Mouse (Mus musculus) granulocyte monocyte progenitor cell, adult 5-6 weeks (primary cell): ENCODE results near the gene Npdc1. TPM values are rescaled to one million over a fixed set of nuclear protein-coding genes. Genes with fewer than 3 reads are reported as not detected.

ENCODE experiments used
- ATAC-seq: replicated peaks from 2 replicates; pipeline ENCODE4 v1.8.0; 2016; ENCODE audit warnings: mild to moderate bottlenecking, moderate TSS enrichment, inconsistent platforms; ENCODE audit not compliant: poor library complexity, severe bottlenecking
- total RNA-seq, 2 experiments: library from RNA; stranded (forward) in 1 of 2; stranded (reverse) in 1 of 2; fragments of 200-712, 200-1000 nt in 1 of 2; fragments of >200 nt in 1 of 2; fragmentation: Nextera tagmentation in 1 of 2; gene quantifications; 2 replicates each; pipeline ENCODE4 v1.2.3; 2014 to 2017

Gene Npdc1
- total RNA-seq, 2 experiments from 2014 or later: not detected

- peak; percentile 65 for ATAC-seq
Measured at GRCm38 (mm10) chr2:25428442-25429236, 29.5 kb downstream of the Npdc1 start, which contains the start of gene Abca2. TSS of gene Abca2 (plus strand) at chr2:25428703.

GRCm38 (mm10) chr2:25429435-25430180, 30.5 kb downstream of the Npdc1 start:
- no peak for ATAC-seq

DNA sequence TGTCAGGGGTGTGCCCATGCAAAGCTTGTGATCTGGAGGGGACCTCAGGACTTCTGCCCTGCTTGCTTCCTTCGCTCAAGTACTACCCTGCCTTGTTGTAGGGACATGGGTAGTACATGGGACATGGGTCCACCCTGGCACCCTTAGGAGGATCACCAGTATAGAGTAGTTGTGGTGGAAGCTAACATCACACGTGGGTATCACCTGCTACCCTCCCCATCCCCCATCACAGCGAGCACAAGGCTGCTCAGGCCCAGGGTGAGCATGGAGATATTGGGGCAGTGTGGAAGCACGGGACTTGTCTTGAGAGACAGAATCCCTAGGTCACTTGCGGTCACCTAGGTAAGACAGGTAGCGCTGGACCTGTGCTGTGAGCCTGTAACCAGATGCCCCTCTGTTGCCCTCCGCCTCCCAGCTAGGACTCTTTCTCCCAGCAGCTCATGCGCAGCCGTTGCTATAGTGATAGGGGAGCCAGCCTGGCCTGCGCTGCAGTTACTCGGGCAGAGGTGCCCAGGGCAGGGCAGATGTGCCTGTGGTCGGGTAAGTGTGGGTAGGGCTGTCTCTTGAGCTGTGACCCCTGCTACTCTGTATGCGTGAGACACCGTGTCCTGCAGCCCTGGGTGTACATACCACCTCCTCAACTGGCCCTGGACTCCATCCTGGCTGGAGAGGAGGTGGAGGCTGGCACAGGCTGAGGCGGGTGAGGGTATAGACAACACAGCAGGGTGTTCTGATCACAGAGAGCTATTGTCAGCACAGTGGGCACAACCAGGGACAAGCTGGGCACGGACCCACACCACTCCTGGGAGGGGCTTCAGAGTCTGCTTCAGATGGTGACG, 31.5 kb downstream of the Npdc1 start:
- no peak for ATAC-seq

- ATAC-seq: no peak
Measured at GRCm38 (mm10) chr2:25431308-25431855, 32.2 kb downstream of the Npdc1 start.

GRCm38 (mm10) chr2:25432326-25433098, 33.4 kb downstream of the Npdc1 start:
- ATAC-seq: no peak

DNA sequence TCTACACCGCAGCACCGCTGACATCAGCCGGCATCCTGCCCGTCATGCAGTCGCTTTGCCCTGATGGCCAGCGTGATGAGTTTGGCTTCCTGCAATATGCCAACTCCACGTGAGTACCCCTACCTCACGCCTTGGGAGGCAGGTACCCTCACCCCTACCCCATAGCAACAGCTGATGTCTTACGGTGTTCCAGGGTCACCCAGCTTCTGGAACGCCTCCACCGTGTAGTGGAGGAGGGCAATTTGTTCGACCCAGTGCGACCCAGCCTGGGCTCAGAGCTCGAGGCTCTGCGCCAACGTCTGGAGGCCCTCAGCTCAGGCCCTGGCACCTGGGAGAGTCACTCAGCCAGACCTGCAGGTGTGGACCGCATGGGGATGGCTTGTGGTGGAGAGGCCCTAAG, 34.0 kb downstream of the Npdc1 start:
- no peak for ATAC-seq

DNA sequence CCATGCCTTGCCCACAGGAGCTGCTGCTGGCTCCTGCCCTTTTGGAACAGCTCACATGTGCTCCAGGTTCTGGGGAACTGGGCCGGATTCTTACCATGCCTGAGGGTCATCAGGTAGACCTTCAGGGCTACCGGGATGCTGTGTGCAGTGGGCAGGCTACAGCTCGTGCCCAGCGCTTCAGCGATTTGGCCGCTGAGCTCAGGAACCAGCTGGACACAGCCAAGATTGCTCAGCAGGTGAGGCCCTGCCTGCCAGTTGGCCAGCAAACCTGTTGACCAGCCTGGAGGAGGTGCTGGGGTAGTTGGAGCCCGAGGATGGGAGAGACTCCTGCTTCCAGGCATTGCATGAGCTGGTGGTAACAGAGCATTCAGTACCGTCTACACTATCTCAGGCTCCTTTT, 35.1 kb downstream of the Npdc1 start:
- no peak for ATAC-seq

- ATAC-seq: no peak
Measured at GRCm38 (mm10) chr2:25436286-25436820, 37.2 kb downstream of the Npdc1 start.

DNA sequence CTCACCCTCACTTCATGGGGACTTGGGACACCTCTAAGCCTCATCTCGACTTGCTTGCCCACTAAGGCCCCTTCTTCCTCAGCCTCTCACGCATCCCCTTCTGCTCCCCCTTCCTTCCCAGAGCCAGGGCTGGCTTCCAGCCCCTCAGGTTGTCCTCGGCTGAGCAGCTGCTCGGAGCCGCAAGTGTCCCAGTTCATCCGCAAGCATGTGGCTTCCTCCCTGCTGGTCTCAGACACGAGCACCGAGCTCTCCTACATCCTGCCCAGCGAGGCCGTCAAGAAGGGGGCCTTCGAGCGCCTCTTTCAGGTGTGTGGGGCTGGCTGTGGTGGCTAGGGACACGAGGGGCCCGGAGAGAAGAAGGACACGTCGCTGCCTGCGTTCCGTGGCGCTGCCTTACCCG, 41.9 kb downstream of the Npdc1 start:
- ATAC-seq: no peak

GRCm38 (mm10) chr2:25442682-25443081, 43.5 kb downstream of the Npdc1 start:
- no peak for ATAC-seq

- ATAC-seq: peak; percentile 63
Measured at GRCm38 (mm10) chr2:25450853-25451647, 51.9 kb downstream of the Npdc1 start.

- no peak for ATAC-seq
Measured at GRCm38 (mm10) chr2:25452951-25453350, 53.8 kb downstream of the Npdc1 start.

- ATAC-seq: no peak
Measured at GRCm38 (mm10) chr2:25456205-25456953, 57.2 kb downstream of the Npdc1 start, which contains the start of gene Clic3. TSS of gene Clic3 (plus strand) at chr2:25456838.

GRCm38 (mm10) chr2:25457022-25457896, 58.1 kb downstream of the Npdc1 start:
- ATAC-seq: no peak

DNA sequence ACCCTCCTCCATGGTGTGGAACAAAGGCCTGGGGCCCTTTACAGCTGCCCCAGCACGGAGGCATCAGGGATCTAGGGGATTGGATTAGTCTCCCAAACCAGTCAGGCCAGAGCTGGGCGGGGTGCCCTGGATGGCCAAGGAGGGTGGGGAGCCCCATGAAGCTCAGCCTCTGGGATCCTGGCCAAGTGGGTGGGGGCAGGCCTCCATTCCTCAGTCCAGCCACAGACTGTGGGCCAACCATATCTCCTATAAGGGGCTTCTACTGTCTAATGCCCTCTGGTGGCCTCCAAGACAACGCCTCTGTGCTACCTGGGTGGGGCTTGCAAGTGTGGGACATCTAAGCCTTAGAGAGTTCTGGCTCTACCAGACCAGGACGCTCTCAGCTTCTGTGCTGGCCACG, 59.8 kb downstream of the Npdc1 start:
- no peak for ATAC-seq
